ENCODE assay signal across 8 mouse cellular contexts in genomic region chr7:139943674-139944281, GRCm38 (mm10). TPM values are rescaled to one million over a fixed set of nuclear protein-coding genes. Genes with fewer than 3 reads are reported as not detected.
DNase-seq lines count a peak whose midpoint lies in the region; ATAC-seq and TF ChIP-seq lines count a peak whose summit lies in the region.

Gene Utf1 (plus strand): TSS chr7:139943789.

- peak; percentile 43 to 50 for DNase-seq in cerebellum, postnatal 10 days
- DNase-seq in cerebellum, adult 9-10 months = no peak
- peak; percentile 31 for DNase-seq in embryonic facial prominence, embryonic 14.5 days (ENCODE audit: low spot score)
- DNase-seq in liver, embryonic 14.5 days (ENCODE audit: low read depth in 3 of 3, low spot score in 3 of 3) = no peak
- DNase-seq in gastrocnemius, adult 8-10 months (ENCODE audit: low spot score in 2 of 2) = no peak

- TF ChIP-seq EP300 in liver, embryonic 14.5 days (IDR thresholded peaks at IDR 0.05; ENCODE audit: low read depth) = no peak

- under 1% methylated on average over 26 of the region's 59 CpGs for WGBS in embryonic facial prominence, embryonic 14.5 days
- 1% methylated on average over 56 of the region's 59 CpGs for WGBS in hindbrain, embryonic 15.5 days
- WGBS in liver, embryonic 14.5 days (ENCODE audit: insufficient replicate concordance) = 2% methylated on average over 59 of the region's 59 CpGs
- 1% methylated on average over 58 of the region's 59 CpGs for WGBS in neural tube, embryonic 12.5 days

- H3K4me1 ChIP-seq in E14TG2a.4 (replicated peaks; ENCODE audit: low read depth, low read length) = peaks cover 67% of the 10 kb centered on the region
- no peaks in the 10 kb centered on the region for H3K4me1 ChIP-seq in embryonic facial prominence, embryonic 14.5 days (ENCODE audit: control insufficient read depth, insufficient read depth, low read length)
- H3K4me1 ChIP-seq in hindbrain, embryonic 15.5 days (replicated peaks) = peaks cover 12% of the 10 kb centered on the region
- no peaks in the 10 kb centered on the region for H3K4me1 ChIP-seq in liver, embryonic 14.5 days (replicated peaks; ENCODE audit: control insufficient read depth in 2 of 2, insufficient read depth in 2 of 2, low read length in 1 of 2)
- H3K4me1 ChIP-seq in neural tube, embryonic 12.5 days = peaks cover 14% of the 10 kb centered on the region

- peaks cover 42% of the 10 kb centered on the region for H3K36me3 ChIP-seq in E14TG2a.4 (ENCODE audit: insufficient read depth, low read length)
- H3K36me3 ChIP-seq in embryonic facial prominence, embryonic 14.5 days (ENCODE audit: control insufficient read depth, insufficient read depth, low read length) = no peaks in the 10 kb centered on the region
- no peaks in the 10 kb centered on the region for H3K36me3 ChIP-seq in hindbrain, embryonic 15.5 days
- H3K36me3 ChIP-seq in liver, embryonic 14.5 days (replicated peaks; ENCODE audit: control insufficient read depth, insufficient read depth, low read depth) = no peaks in the 10 kb centered on the region
- no peaks in the 10 kb centered on the region for H3K36me3 ChIP-seq in neural tube, embryonic 12.5 days

- peak within 1 kb of the TSS; percentile 45 for H3K9ac ChIP-seq in embryonic facial prominence, embryonic 14.5 days (ENCODE audit: low read depth, low read length)
- no peak within 1 kb of the TSS for H3K9ac ChIP-seq in hindbrain, embryonic 15.5 days
- H3K9ac ChIP-seq in liver, embryonic 14.5 days (replicated peaks) = no peak within 1 kb of the TSS
- no peak within 1 kb of the TSS for H3K9ac ChIP-seq in neural tube, embryonic 12.5 days

- peak within 1 kb of the TSS; percentile 97 for H3K4me3 ChIP-seq in E14TG2a.4 (replicated peaks; ENCODE audit: low read length)
- H3K4me3 ChIP-seq in embryonic facial prominence, embryonic 14.5 days (ENCODE audit: low read depth, low read length) = peak within 1 kb of the TSS; percentile 41
- peak within 1 kb of the TSS; percentile 30 for H3K4me3 ChIP-seq in hindbrain, embryonic 15.5 days
- H3K4me3 ChIP-seq in liver, embryonic 14.5 days (ENCODE audit: insufficient read depth in 1 of 2, low read depth in 2 of 2, low read length in 2 of 2) = no peak within 1 kb of the TSS; a peak in 1 of 4 replicates
- H3K4me3 ChIP-seq in neural tube, embryonic 12.5 days = peak within 1 kb of the TSS; percentile 29

- H3K27me3 ChIP-seq in E14TG2a.4 (ENCODE audit: insufficient read depth, low read length) = no peaks in the 10 kb centered on the region
- H3K27me3 ChIP-seq in embryonic facial prominence, embryonic 14.5 days (replicated peaks; ENCODE audit: control insufficient read depth, insufficient read depth, low read length) = peaks cover 72% of the 10 kb centered on the region
- peaks cover 80% of the 10 kb centered on the region for H3K27me3 ChIP-seq in hindbrain, embryonic 15.5 days
- H3K27me3 ChIP-seq in liver, embryonic 14.5 days (ENCODE audit: control insufficient read depth, insufficient read depth, low read length) = peaks cover 50% of the 10 kb centered on the region
- H3K27me3 ChIP-seq in neural tube, embryonic 12.5 days (replicated peaks) = peaks cover 79% of the 10 kb centered on the region

- TF ChIP-seq CTCF in E14TG2a.4 (conservative IDR thresholded peaks at IDR 0.05; ENCODE audit: low read length) = no peak
- no peak for TF ChIP-seq CTCF in liver, embryonic 14.5 days (IDR thresholded peaks at IDR 0.05; ENCODE audit: low read depth)

- no peak within 1 kb of the TSS for H3K27ac ChIP-seq in embryonic facial prominence, embryonic 14.5 days (replicated peaks; ENCODE audit: low read depth, low read length)
- H3K27ac ChIP-seq in hindbrain, embryonic 15.5 days (replicated peaks) = no peak within 1 kb of the TSS
- no peak within 1 kb of the TSS for H3K27ac ChIP-seq in liver, embryonic 14.5 days
- H3K27ac ChIP-seq in neural tube, embryonic 12.5 days = no peak within 1 kb of the TSS

- peak within 1 kb of the TSS; percentile 60 for H3K4me2 ChIP-seq in embryonic facial prominence, embryonic 14.5 days (ENCODE audit: low read depth, low read length)
- H3K4me2 ChIP-seq in hindbrain, embryonic 15.5 days = peak within 1 kb of the TSS; percentile 50
- peak within 1 kb of the TSS; percentile 23; the same call in 1 of the 2 replicates for H3K4me2 ChIP-seq in liver, embryonic 14.5 days (ENCODE audit: low read depth)
- peak within 1 kb of the TSS; percentile 58 for H3K4me2 ChIP-seq in neural tube, embryonic 12.5 days (replicated peaks)

- ATAC-seq in embryonic facial prominence, embryonic 14.5 days (ENCODE audit: low read depth) = peak; percentile 28; the same call in 1 of the 2 replicates
- peak; percentile 73 for ATAC-seq in hindbrain, embryonic 15.5 days (ENCODE audit: low FRiP score, low read depth)
- ATAC-seq in liver, embryonic 14.5 days (ENCODE audit: insufficient read depth) = no peak
- no peak for ATAC-seq in neural tube, embryonic 12.5 days (ENCODE audit: low FRiP score, low read depth)

- no peaks in the 10 kb centered on the region for H3K9me3 ChIP-seq in E14TG2a.4 (ENCODE audit: low read length)
- H3K9me3 ChIP-seq in embryonic facial prominence, embryonic 14.5 days (ENCODE audit: control insufficient read depth, low read length) = no peaks in the 10 kb centered on the region
- no peaks in the 10 kb centered on the region for H3K9me3 ChIP-seq in hindbrain, embryonic 15.5 days
- H3K9me3 ChIP-seq in liver, embryonic 14.5 days (ENCODE audit: control insufficient read depth, low read length) = no peaks in the 10 kb centered on the region
- no peaks in the 10 kb centered on the region for H3K9me3 ChIP-seq in neural tube, embryonic 12.5 days

RNA-seq across cellular contexts. Expression of gene Utf1, which starts in this region (rescaled TPM):
- 0.22 TPM in 1 of 2 replicates, not detected in the other for polyA plus RNA-seq in embryonic facial prominence, embryonic 14.5 days (2014; fragmentation: Nextera tagmentation; extraction: Ambion mirVana)
- polyA plus RNA-seq in hindbrain, embryonic 15.5 days (2015; fragmentation: Nextera tagmentation; extraction: Ambion mirVana) = not detected in 2 replicates
- polyA plus RNA-seq in liver, embryonic 14.5 days (2012; rRNA removed) = not detected in 2 replicates
- polyA plus RNA-seq in liver, embryonic 14.5 days (2014; fragmentation: Nextera tagmentation; extraction: Ambion mirVana) = not detected in 2 replicates
- polyA plus RNA-seq in neural tube, embryonic 12.5 days (2016; fragmentation: Nextera tagmentation; extraction: Ambion mirVana) = not detected in 2 replicates
- not detected for total RNA-seq in gastrocnemius, adult 8-10 months (2022)

Comparison
In these comparisons a context has a peak if more than half of its experiments do, and no peak if none do; other contexts are left out.
1. DNase-seq: peak in cerebellum, postnatal 10 days (2 of 2); none in cerebellum, adult 9-10 months (single experiment), liver, embryonic 14.5 days (0 of 3) and gastrocnemius, adult 8-10 months (0 of 2).
2. Peak in DNase-seq, ATAC-seq, H3K4me3 ChIP-seq, H3K9ac ChIP-seq and H3K4me2 ChIP-seq in embryonic facial prominence, embryonic 14.5 days; RNA of the gene not detected or under 1 TPM.
3. Peak in ATAC-seq, H3K4me3 ChIP-seq and H3K4me2 ChIP-seq in hindbrain, embryonic 15.5 days; RNA of the gene not detected or under 1 TPM.
4. H3K4me3 ChIP-seq: peak in E14TG2a.4 (single experiment) and neural tube, embryonic 12.5 days (single experiment); none in liver, embryonic 14.5 days (0 of 2).
5. Peak in every context shown above with its lines, with median percentiles within 50 percentile points of each other: H3K4me2 ChIP-seq.